Mouse (Mus musculus) kidney, adult 2 months (tissue): ENCODE measurements around the gene Bcl11b.

Experiments used
- CTCF ChIP-seq: fragments of 200-500 bp; conservative IDR thresholded peaks from 2 replicates; pipeline ENCODE4 v1.5.1; 2011; ENCODE audit warnings: low read depth, mild to moderate bottlenecking, control low read depth, low read length, moderate library complexity, mixed read lengths; ENCODE audit not compliant: insufficient read depth, insufficient read length
- POLR2A ChIP-seq: fragments of 200-500 bp; IDR thresholded peaks from one replicate; pipeline ENCODE4 v1.6.1; 2011; ENCODE audit warnings: low read depth, low read length, control low read depth

- no peak for TF ChIP-seq POLR2A
- no peak for TF ChIP-seq CTCF
Observed at GRCm38 (mm10) chr12:107997901-107998300, 5.5 kb downstream of the Bcl11b start.
